Mouse (Mus musculus): ENCODE results near the gene Cdkl1.

- TF ChIP-seq USF1 (IDR thresholded peaks at IDR 0.05; ENCODE audit: low read depth) (no peak), CTCF (IDR thresholded peaks at IDR 0.05; ENCODE audit: control insufficient read depth, insufficient read depth, insufficient read length) (no peak), MYOD1 (IDR thresholded peaks at IDR 0.05; ENCODE audit: control insufficient read depth, insufficient read length, low read depth) (no peak), MYOG (IDR thresholded peaks at IDR 0.05; ENCODE audit: control insufficient read depth, extremely low read depth, insufficient read length) (no peak), FOSL1 (IDR thresholded peaks at IDR 0.05; ENCODE audit: insufficient read depth, low read length, poor library complexity, severe bottlenecking) (no peak)
Observed at GRCm38 (mm10) chr12:69765543-69765942, 25.5 kb downstream of the Cdkl1 start.

Data from C2C12 (cell line).